Mouse (Mus musculus): ENCODE results near the gene Ptprk. TPM values are rescaled to one million over a fixed set of nuclear protein-coding genes. Genes with fewer than 3 reads are reported as not detected.

The Ptprk gene
- polyA plus RNA-seq, 1 experiment from 2014 or later: 37.8 TPM

DNA sequence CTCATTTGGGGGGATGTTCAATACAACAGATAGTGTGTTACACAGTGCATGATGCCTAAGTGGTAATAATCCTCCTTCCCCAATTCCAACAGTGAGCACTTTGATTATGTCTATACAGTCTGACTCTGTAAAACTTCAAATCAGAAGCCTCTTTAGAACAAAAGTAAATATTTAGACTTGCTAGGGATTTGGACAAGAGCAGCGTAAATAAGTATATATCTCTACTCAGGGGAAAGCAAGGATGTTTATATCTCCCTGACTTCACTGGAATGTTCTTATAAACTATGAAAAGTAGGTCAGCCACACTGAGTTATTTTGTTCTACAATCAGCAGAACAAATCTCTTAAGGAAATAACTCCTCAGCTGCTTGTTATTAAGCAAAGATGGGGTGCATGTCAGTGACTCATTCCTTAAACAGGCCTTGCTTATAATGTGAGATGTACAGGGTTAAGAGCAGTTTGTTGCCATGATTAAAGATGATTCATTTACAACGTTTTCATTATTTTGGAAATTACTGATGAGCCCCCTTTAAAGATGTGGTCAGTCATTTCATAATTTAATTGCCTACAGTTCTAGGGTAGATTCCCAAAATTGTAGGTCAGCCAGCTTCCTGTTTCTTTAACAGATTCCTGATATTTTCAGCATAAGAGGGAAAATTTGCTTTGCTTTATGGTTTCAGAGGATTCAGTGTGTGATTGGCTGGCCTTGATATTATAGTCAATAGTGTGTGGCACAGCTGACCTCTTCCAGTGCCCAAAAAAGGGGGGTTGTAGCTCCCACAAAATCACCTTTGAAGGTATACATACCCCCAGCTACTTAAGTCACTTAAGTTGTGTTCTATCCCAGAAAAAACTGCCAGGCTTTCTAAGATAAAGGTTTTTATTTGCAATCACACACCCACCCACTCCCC is 321.2 kb downstream of the Ptprk start:
- H3K9me3 ChIP-seq (replicated peaks): no peaks in the 10 kb centered on the region
- H3K4me2 ChIP-seq: no peak overlapping the region
- H3K27me3 ChIP-seq: no peaks in the 10 kb centered on the region
- H3K27ac ChIP-seq: no peak overlapping the region
- H3K9ac ChIP-seq: no peak overlapping the region
- WGBS: 55% methylated on average over 2 of the region's 2 CpGs
- no peaks in the 10 kb centered on the region for H3K36me3 ChIP-seq
- H3K4me1 ChIP-seq: 0 out of 2 replicates have a peak, but pooled peaks cover 8% of the 10 kb centered on the region
- ATAC-seq (replicated peaks; ENCODE audit: low FRiP score): no peak
- no peak overlapping the region for H3K4me3 ChIP-seq (replicated peaks)

DNA sequence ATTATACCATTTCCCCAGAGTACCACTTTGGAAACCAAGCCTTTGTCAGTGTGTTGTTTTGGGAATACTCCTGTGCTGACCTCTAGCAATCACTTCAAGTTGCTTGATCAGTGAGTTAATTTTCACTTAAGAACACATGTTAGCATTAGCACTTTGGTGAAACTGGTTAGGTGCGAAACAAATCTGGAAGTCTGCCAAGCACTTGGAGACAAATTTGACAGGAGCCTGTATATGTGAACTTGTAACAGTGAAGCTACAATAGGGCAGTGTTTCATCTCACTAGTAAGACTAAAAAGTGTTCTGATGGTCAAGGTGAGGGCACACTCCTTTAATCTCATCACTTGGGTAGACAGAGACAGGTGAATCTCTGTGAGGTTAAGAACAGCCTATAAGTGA is 321.9 kb downstream of the Ptprk start:
- Histone ChIP-seq H3K9me3 (replicated peaks) (no peaks in the 10 kb centered on the region), H3K36me3 (no peaks in the 10 kb centered on the region), H3K4me2 (no peak overlapping the region), H3K27ac (no peak overlapping the region), H3K9ac (no peak overlapping the region), H3K4me1 (0 out of 2 replicates have a peak, but pooled peaks cover 8% of the 10 kb centered on the region), H3K27me3 (no peaks in the 10 kb centered on the region), H3K4me3 (replicated peaks) (no peak overlapping the region)
- WGBS: 43% methylated on average over 1 of the region's 1 CpGs
- no peak for ATAC-seq (replicated peaks; ENCODE audit: low FRiP score)

DNA sequence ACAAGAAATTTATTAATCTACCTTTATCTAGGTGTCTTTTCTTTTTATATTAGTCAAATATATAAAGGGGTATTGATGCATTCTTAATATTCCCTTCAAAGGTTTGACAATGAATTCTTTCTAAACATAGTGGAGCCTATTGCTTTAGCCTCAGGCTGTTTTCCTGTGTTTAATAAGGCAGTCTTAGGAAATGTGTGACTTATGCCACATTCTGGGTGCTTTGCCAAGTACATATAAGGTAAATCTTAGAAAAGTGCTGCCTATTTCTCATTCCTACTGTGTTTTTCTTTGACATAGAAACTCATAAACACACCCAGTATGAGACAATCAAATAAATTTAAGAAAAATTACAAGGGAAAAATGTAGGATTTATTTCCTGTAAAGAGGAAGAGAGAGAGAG is 327.2 kb downstream of the Ptprk start:
- Histone ChIP-seq H3K4me2 (no peak overlapping the region), H3K36me3 (no peaks in the 10 kb centered on the region), H3K27ac (no peak overlapping the region), H3K4me3 (replicated peaks) (no peak overlapping the region), H3K9me3 (replicated peaks) (no peaks in the 10 kb centered on the region), H3K9ac (no peak overlapping the region), H3K27me3 (no peaks in the 10 kb centered on the region), H3K4me1 (no peaks in the 10 kb centered on the region)
- no peak for ATAC-seq (replicated peaks; ENCODE audit: low FRiP score)

DNA sequence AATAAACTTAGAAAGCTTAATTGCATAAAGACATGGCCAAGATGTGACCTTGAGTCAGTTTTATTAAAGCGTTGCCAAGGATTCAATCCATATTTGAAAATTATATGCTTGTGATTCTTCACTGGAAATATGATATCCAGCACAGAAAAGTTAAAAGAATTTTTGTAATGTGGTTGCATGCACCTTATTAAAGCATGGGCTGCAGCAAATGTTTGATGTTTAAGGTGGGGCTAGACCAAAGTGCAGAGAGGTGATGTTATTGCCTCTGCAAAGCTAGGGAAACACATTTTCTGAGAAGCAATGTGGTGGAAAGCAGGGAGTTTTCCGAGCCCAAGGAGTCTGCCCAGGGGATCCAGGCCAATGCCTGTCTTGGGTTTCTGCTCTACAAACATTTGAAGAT is 334.4 kb downstream of the Ptprk start:
- Histone ChIP-seq H3K4me1 (no peaks in the 10 kb centered on the region), H3K4me3 (replicated peaks) (no peak overlapping the region), H3K9ac (no peak overlapping the region), H3K36me3 (no peaks in the 10 kb centered on the region), H3K4me2 (no peak overlapping the region), H3K27me3 (no peaks in the 10 kb centered on the region), H3K9me3 (replicated peaks) (no peaks in the 10 kb centered on the region), H3K27ac (no peak overlapping the region)
- WGBS: 66% methylated on average over 2 of the region's 2 CpGs
- no peak for ATAC-seq (replicated peaks; ENCODE audit: low FRiP score)

DNA sequence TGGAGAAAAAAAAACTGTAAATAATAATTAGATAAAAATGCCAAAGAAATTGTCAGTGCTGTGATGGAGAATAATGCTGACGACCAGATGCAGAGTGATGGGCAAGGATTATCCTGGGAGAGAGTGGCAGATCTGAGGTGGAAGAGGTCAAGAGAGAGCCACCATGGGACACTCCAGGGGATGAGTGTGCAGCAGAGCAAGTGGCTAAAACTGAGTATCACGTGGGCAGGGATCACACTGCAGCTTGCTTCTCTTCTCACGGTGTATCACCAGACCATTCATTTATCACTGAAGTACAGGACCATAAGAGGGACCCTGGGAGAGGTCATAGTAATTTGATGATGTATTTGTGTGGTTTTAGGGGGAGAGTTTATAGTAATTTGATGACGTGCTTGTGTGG is 340.2 kb downstream of the Ptprk start:
- Histone ChIP-seq H3K4me2 (no peak overlapping the region), H3K27me3 (no peaks in the 10 kb centered on the region), H3K9me3 (replicated peaks) (no peaks in the 10 kb centered on the region), H3K4me3 (replicated peaks) (no peak overlapping the region), H3K4me1 (no peaks in the 10 kb centered on the region), H3K36me3 (no peaks in the 10 kb centered on the region), H3K9ac (no peak overlapping the region), H3K27ac (no peak overlapping the region)
- 41% methylated on average over 4 of the region's 4 CpGs for WGBS
- no peak; the same call in 1 of the 2 replicates for ATAC-seq (replicated peaks; ENCODE audit: low FRiP score)

DNA sequence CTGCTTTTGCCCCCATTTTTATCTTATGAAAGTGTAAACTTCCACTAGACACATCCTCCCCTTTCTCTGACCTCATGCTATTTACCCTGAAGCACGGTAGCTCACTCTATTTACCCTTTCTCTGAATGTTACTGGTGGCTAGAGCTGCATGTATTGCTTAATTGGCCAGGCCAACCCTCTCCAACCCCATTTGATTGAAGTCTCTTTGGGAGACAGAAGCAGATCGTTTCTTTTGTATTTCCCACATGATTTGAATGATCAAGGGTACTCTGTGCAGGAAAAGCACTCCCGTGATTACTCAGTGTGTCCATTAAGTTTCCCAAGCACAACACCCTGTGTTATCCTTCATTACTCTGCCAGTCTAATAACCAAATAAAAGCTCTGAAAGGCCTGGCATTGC is 348.0 kb downstream of the Ptprk start:
- H3K27me3 ChIP-seq: no peaks in the 10 kb centered on the region
- H3K9me3 ChIP-seq (replicated peaks): no peaks in the 10 kb centered on the region
- H3K36me3 ChIP-seq: no peaks in the 10 kb centered on the region
- no peak; the same call in 1 of the 2 replicates for ATAC-seq (replicated peaks; ENCODE audit: low FRiP score)
- no peak overlapping the region for H3K9ac ChIP-seq
- no peak overlapping the region for H3K4me2 ChIP-seq
- no peak overlapping the region for H3K4me3 ChIP-seq (replicated peaks)
- WGBS: 40% methylated on average over 3 of the region's 3 CpGs
- no peaks in the 10 kb centered on the region for H3K4me1 ChIP-seq
- no peak overlapping the region for H3K27ac ChIP-seq

DNA sequence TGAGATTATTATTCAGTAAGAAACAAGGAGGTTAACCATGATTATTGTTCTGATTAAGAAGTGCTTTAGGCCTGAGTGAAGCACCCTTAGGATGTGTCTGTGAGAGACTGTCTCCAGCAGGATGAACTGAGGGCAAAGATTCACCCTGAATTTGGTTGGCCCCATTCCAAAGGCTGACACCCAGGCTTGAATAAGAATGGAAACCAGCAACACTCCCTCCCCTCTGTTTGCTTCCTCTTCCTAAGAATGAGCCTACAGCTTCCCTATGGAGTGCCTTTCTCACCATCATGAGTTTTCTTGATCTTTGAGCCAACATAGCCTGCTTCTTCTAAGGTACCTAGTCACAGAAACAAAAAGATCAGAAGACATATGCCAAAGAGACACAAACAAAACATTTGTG is 350.8 kb downstream of the Ptprk start:
- Histone ChIP-seq H3K27ac (no peak overlapping the region), H3K4me1 (no peaks in the 10 kb centered on the region), H3K27me3 (no peaks in the 10 kb centered on the region), H3K4me2 (no peak overlapping the region), H3K9me3 (replicated peaks) (no peaks in the 10 kb centered on the region), H3K4me3 (replicated peaks) (no peak overlapping the region), H3K9ac (no peak overlapping the region), H3K36me3 (no peaks in the 10 kb centered on the region)
- no peak for ATAC-seq (replicated peaks; ENCODE audit: low FRiP score)

DNA sequence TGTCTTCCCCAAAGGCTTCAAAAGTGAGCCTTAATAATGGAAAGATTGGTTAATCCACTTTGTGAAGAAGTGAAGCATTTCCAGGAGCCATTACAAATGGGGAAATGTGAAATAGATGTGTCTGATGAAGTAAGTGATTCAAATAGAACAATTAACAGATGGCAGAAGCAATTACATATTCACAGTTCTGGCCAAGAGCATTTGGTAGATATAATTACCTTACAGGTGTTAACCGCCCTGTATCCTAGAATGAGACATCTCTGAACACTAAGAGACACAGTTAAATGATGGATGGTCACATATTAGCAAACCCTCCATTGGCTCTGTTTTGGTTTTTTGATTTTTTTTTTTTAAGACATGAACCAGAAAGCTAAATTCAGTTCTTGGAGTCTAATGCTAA is 361.5 kb downstream of the Ptprk start:
- Histone ChIP-seq H3K36me3 (no peaks in the 10 kb centered on the region), H3K9me3 (replicated peaks) (no peaks in the 10 kb centered on the region), H3K4me3 (replicated peaks) (no peak overlapping the region), H3K9ac (no peak overlapping the region), H3K27me3 (no peaks in the 10 kb centered on the region), H3K27ac (no peak overlapping the region), H3K4me1 (no peaks in the 10 kb centered on the region), H3K4me2 (no peak overlapping the region)
- 98% methylated on average over 1 of the region's 1 CpGs for WGBS
- ATAC-seq (replicated peaks; ENCODE audit: low FRiP score): no peak

DNA sequence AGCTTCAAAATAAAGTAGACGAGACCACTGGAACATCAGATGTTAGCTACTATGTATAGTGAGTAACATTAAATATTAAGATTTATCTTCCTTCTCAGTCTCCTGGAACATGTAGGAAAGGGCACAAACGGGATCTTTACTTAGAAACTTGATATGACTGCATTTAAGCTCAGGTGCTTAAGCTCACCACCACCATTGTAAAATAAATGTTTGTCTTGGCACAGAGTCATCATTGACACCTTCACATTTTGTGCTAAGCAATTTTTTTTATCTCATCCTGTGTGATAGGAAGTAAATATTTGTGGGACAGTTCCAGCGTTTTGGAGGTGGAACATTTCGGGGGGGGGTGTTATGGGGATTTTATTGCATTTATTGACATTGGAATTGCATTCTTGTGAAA is 375.2 kb downstream of the Ptprk start:
- 37% methylated on average over 4 of the region's 4 CpGs for WGBS
- ATAC-seq (replicated peaks; ENCODE audit: low FRiP score): no peak

DNA sequence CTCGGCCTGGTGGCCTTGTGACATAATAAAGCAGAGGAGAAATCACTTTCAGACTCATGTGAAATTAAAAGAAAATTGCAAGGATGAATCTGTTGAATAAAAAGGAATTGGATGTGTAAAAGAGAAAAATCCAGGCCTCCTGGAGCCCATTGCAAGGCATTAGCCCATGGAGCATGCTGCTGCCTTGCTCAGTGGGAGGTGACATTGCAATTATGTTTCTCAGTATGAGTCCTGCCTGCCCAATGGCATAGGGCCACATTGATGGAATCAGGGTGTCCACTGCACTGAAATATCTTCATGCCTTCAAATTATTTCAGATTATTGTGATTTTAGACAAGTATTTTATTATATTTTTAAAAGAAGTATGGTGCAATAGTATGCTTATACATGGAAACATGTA is 376.0 kb downstream of the Ptprk start:
- H3K4me1 ChIP-seq: no peaks in the 10 kb centered on the region
- no peak overlapping the region for H3K9ac ChIP-seq
- ATAC-seq (replicated peaks; ENCODE audit: low FRiP score): 0 out of 2 replicates have a peak, but pooled peaks have one; percentile 29
- H3K27me3 ChIP-seq: no peaks in the 10 kb centered on the region
- H3K27ac ChIP-seq: no peak overlapping the region
- WGBS: 93% methylated on average over 1 of the region's 1 CpGs
- H3K4me3 ChIP-seq (replicated peaks): no peak overlapping the region
- H3K36me3 ChIP-seq: no peaks in the 10 kb centered on the region
- H3K9me3 ChIP-seq (replicated peaks): no peaks in the 10 kb centered on the region
- H3K4me2 ChIP-seq: no peak overlapping the region

More for the DNA sequence above, 375.2 kb downstream of the Ptprk start:
- no peak overlapping the region for H3K4me2 ChIP-seq
- no peak overlapping the region for H3K9ac ChIP-seq
- no peaks in the 10 kb centered on the region for H3K9me3 ChIP-seq (replicated peaks)
- H3K4me3 ChIP-seq (replicated peaks): no peak overlapping the region
- no peaks in the 10 kb centered on the region for H3K36me3 ChIP-seq
- no peaks in the 10 kb centered on the region for H3K27me3 ChIP-seq
- H3K4me1 ChIP-seq: no peaks in the 10 kb centered on the region
- H3K27ac ChIP-seq: no peak overlapping the region

DNA sequence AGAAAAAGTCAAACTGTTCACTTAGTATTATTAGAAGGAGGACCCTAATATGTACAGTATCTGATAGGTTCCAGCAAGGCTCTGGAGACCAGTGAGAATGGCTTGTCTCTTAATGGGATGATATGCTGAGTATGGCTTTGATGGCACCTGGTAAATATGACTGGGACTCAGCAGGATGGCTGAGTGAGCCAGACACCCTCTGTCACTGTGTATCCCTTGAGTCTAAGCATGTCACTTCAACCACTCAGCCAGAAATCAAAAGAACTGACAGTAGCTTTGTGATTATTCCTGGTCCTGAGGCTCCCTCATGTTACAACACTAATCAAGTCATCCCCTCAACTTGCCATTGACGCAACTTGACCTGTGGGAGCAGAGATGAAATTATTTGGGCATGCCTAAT is 383.4 kb downstream of the Ptprk start:
- no peaks in the 10 kb centered on the region for H3K27me3 ChIP-seq
- no peak overlapping the region for H3K4me2 ChIP-seq
- H3K9me3 ChIP-seq (replicated peaks): no peaks in the 10 kb centered on the region
- no peaks in the 10 kb centered on the region for H3K36me3 ChIP-seq
- WGBS: 70% methylated on average over 1 of the region's 1 CpGs
- H3K4me3 ChIP-seq (replicated peaks): no peak overlapping the region
- no peak overlapping the region for H3K27ac ChIP-seq
- ATAC-seq (replicated peaks; ENCODE audit: low FRiP score): no peak
- no peak overlapping the region for H3K9ac ChIP-seq
- no peaks in the 10 kb centered on the region for H3K4me1 ChIP-seq

DNA sequence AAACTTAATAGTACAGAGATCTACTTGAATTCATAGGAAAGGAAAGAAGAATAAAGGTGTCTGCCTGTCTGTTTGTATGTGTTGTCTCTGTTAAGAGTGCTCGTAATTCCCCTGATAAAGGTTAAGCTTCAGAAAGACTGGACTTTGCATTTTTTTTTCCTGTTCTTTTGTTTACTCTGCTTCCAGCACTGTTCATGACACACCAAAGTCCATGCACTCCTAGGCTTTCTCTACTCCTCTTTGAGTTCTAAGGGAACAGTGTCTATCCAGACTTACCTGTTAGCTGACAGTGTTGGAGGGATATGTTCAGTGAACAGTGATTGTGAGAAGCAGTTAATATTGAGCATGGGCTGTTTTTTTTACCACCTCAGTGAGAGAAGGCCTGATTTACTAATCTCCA is 385.3 kb downstream of the Ptprk start:
- Histone ChIP-seq H3K4me2 (no peak overlapping the region), H3K4me1 (no peaks in the 10 kb centered on the region), H3K27me3 (no peaks in the 10 kb centered on the region), H3K36me3 (no peaks in the 10 kb centered on the region), H3K4me3 (replicated peaks) (no peak overlapping the region), H3K9ac (no peak overlapping the region), H3K9me3 (replicated peaks) (no peaks in the 10 kb centered on the region), H3K27ac (no peak overlapping the region)
- no peak for ATAC-seq (replicated peaks; ENCODE audit: low FRiP score)
- WGBS: 67% methylated on average over 1 of the region's 1 CpGs

DNA sequence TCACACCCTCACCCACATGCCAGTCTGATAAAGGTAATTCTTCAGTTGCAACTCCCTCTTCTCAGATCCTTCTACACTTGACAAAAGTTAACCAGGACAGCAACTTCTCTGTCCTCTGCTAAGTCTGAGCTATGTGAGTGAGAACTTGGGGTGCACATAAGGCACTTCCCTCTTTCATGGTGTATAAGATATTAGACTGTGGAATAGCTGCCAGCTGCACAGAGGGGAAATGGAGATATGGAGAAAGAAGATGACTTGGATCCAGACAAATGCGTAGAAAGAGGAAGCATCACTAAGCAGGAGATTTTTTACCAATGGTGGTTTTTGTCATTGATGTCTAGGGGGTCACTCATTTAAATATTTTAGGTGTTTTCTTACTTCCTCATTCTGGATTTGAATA is 389.1 kb downstream of the Ptprk start:
- WGBS: 93% methylated on average over 1 of the region's 1 CpGs

More for the DNA sequence above, 389.1 kb downstream of the Ptprk start:
- H3K4me1 ChIP-seq: 0 out of 2 replicates have a peak, but pooled peaks cover 5% of the 10 kb centered on the region
- H3K27ac ChIP-seq: no peak overlapping the region
- H3K27me3 ChIP-seq: no peaks in the 10 kb centered on the region
- H3K36me3 ChIP-seq: no peaks in the 10 kb centered on the region
- no peak overlapping the region for H3K4me3 ChIP-seq (replicated peaks)
- H3K4me2 ChIP-seq: no peak overlapping the region
- no peak overlapping the region for H3K9ac ChIP-seq
- H3K9me3 ChIP-seq (replicated peaks): no peaks in the 10 kb centered on the region
- no peak for ATAC-seq (replicated peaks; ENCODE audit: low FRiP score)
